Mouse (Mus musculus) ovary, adult 18-20 months (tissue): ENCODE measurements around the gene Mei1.
"Not testable (repeated sequence)": the region's sequence is repeated elsewhere in the genome, so short reads cannot be mapped to it uniquely, and the experiment has no call there.

Experiments
- DNase-seq: peaks from one replicate; pipeline ENCODE4 v3.0.0; 2022; ENCODE audit warnings: low spot score, mixed read lengths

The Mei1 gene

DNA sequence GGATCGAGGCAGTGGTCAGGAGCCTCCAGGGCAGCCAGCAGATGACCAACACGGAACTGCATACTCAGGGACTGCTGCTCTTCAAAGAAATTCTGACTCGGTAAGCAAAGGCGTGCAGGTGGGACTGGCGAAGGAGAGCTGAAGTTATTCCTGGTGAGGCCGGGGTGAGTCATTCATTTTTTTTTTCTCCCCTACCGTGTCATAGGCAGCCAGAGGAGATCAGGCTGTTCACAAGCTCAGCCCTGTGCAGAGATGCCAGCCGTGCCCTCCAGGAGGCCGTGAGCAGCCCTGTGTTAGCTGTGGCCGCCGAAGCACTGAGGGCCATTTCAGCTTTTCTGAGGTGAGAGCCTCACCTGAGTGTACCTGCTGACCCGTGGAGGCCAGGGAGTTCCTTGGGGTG lies 16.3 kb downstream of the Mei1 start:
- no peak for DNase-seq

GRCm38 (mm10) chr15:82087266-82087665 lies 17.5 kb downstream of the Mei1 start:
- no peak for DNase-seq

GRCm38 (mm10) chr15:82091061-82091460 lies 21.3 kb downstream of the Mei1 start:
- DNase-seq, result no peak

- DNase-seq, result no peak
These were observed 37.3 kb downstream of the Mei1 start for GRCm38 (mm10) chr15:82106953-82107555.

- DNase-seq, result no peak
These were observed 50.7 kb downstream of the Mei1 start for GRCm38 (mm10) chr15:82120544-82120943.

GRCm38 (mm10) chr15:82126690-82127089 lies 56.9 kb downstream of the Mei1 start:
- DNase-seq, result not testable (repeated sequence)

- DNase-seq, result peak; percentile 90
These were observed 57.9 kb downstream of the Mei1 start, which contains the start of gene Ccdc134 for GRCm38 (mm10) chr15:82127426-82128374. Gene Ccdc134, plus strand, starts transcription at chr15:82127922.

DNA sequence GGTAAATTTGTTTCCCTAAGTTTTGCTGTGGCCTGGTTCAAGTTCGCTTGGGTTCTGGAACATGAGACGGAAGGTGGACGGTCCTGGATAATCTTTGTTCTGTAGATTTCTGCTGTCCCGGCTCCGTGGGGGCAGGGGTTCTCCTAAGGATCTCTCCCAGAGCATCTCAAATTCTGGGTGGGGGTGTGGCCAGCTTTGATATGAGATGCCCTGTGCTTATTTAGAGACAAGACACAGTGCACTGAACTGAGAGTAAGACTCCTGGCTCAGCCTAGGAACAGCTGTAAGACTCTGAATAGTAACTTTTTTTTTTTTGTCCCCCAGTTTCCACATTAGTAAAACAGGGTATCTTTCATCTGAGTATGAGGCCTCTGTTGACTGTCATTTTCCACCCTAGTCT lies 58.6 kb downstream of the Mei1 start:
- DNase-seq, result no peak

GRCm38 (mm10) chr15:82130599-82130998 lies 60.8 kb downstream of the Mei1 start:
- no peak for DNase-seq

DNA sequence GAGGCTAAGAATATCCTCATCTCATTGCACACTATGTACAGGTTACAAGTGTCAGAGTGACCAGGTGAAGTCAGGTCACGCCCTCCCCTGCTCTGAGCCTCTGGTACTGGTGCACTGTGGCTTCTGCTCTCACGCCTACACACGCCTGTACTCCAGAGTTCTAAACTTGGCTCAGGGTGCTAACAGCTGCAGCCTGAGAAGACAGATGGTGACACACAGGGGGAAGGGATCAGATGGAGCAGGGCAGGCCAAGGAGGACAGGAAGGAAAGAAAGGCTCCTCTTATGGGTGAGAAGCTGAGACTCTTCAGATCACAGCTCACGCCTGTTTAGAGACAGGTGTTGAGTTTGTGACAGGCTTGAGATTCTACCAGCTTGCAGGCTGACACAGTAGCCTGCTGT lies 65.6 kb downstream of the Mei1 start:
- DNase-seq, result no peak

DNA sequence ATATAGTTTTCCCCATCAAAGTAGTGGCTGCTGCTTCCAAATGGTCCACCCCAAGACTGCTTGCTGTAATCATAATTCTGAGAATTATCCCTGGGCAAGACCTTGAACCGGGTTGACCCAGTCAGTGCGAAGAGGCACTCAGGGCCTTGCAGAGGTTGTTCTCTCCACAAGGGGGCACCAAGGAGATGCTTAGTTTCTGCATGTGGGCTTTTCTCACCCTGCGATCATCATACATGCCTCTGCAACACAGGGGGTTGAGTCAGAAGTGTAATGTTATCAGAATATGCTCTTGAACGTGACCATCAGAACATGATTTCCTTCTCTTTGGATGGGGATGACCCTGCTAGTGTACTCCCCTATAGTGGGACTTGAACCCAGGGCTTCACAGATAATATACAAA lies 68.8 kb downstream of the Mei1 start:
- DNase-seq, result peak; percentile 32

DNA sequence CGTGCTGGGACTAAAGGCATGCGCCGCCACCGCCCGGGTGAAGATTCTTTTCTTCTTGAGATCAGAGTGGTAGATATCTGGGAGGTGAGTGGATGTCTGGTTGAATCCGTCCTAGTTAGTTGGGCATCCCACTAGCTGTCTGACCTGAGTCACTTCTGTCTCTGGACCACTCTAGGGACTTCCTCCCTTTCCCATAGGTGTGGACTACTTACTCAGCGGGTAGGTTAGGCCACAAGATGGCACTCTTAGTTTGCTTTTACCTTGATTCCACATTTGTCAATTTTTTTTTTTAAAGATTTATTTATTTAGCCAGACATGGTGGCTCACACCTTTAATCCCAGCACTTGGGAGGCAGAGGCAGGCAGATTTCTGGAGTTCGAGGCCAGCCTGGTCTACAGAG lies 69.4 kb downstream of the Mei1 start:
- DNase-seq, result no peak

GRCm38 (mm10) chr15:82140355-82140754 lies 70.6 kb downstream of the Mei1 start:
- no peak for DNase-seq

DNA sequence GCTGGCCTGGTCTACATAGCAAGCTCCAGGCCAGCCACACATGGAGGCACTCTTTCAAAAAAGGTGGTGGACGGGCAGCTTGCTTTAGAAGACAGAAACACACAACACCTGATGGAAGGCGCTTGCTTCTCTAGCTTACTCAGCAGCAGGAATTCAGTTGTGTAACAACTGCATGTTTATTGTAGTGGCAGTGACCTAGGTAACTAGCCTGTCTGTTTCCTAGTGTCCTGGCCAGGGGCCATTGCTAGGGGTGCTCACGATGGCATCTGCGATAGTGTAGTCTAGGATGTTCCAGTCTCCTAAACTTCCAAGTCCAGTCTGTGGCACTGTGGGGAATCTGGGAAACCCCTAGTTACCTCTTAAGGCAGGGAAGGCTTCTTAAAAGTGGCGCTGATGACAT lies 74.4 kb downstream of the Mei1 start:
- no peak for DNase-seq

DNA sequence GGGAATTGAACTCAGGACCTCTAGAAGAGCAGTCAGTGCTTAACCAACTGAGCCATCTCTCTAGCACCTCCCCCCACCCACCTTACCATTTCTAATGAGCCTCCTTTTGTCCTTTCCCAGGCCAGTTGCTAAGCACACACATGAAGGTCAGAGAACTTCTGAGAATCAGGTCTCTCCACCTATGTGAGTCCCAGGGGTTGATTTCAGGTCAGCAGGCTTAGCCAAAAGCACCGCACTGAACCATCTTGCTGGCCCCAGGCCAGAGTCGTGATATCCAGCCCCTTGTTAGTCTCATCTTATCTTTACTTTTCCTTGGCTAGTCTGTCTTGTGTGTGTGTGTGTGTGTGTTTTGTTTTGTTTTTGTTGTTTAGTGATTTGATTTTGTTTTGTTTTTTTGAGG lies 75.6 kb downstream of the Mei1 start:
- no peak for DNase-seq

GRCm38 (mm10) chr15:82145851-82146769 lies 76.3 kb downstream of the Mei1 start:
- DNase-seq, result no peak

GRCm38 (mm10) chr15:82146770-82147610 lies 77.2 kb downstream of the Mei1 start, which contains the start of gene Srebf2:
Gene Srebf2, plus strand, starts transcription at chr15:82147181.
- peak; percentile 99 for DNase-seq

- DNase-seq, result peak; percentile 24
These were observed 77.9 kb downstream of the Mei1 start for GRCm38 (mm10) chr15:82147611-82148111.

GRCm38 (mm10) chr15:82148510-82148911 lies 78.7 kb downstream of the Mei1 start:
- no peak for DNase-seq

DNA sequence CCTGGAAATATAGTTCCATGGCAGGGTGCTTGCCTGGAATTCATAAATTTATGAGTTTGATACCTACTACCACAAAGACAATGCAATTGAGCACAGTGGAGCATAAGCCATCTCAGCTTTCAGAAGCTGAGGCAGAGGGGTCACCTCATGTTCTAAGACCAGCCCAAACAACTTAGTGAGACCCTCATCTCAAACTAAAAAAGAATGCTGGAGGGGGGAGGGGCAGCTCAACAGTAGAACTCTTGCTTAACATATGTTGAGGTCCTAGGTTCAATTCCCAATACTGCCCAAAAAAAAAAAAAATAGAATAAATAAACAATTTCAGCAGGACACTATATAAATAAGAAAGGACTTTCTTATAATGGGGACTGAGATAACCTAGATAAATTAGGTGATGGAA lies 80.2 kb downstream of the Mei1 start:
- DNase-seq, result no peak

DNA sequence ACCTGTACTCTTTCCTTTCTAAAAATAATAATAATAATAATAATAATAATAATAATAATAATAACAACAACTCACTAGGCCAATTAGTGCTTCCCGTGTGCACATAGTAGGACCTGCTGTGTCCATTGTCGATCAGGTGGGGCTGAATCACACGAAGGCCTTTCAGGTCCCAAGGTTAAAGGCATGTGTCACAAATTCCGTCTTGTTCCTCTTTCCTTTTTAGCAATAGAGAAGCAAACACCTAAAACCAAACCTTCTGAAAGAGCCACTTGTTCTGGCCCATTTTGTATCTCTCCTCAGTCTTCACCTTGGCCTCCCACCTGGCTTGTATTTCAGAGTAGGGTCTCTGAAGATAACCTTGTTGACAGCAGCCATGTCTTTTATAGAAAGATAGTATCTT lies 81.4 kb downstream of the Mei1 start:
- DNase-seq, result no peak
